Mouse (Mus musculus) limb, embryonic 14.5 days (tissue): ENCODE data around the gene Slc10a6. TPM values are rescaled to one million over a fixed set of nuclear protein-coding genes. Genes with fewer than 3 reads are reported as not detected.
A peak's percentile ranks its signal among the peaks of the same experiment; 100 is the strongest.

Source experiments
- ATAC-seq: fragments of 200-750 bp; cut with Nextera tagmentation; 2 replicates; pipeline ENCODE4 v1.8.0; 2017; ENCODE audit warnings: low read depth, moderate number of reproducible peaks, moderate TSS enrichment; ENCODE audit not compliant: low FRiP score
- DNase-seq: peaks from one replicate; pipeline ENCODE4 v3.0.0-alpha.2; 2015; ENCODE audit warnings: low spot score
- H3K27ac ChIP-seq: fragments of 300-500 bp; sonication (generic); replicated peaks from 2 replicates; pipeline ENCODE4 v1.5.1; 2014; ENCODE audit warnings: low read depth, mild to moderate bottlenecking, low read length, moderate library complexity, mixed read lengths
- H3K27me3 ChIP-seq: fragments of 300-500 bp; sonication (generic); 2 replicates; pipeline ENCODE4 v1.6.1; 2014; ENCODE audit warnings: low read length, mixed read lengths; ENCODE audit not compliant: control insufficient read depth, insufficient read depth
- H3K36me3 ChIP-seq: fragments of 300-500 bp; sonication (generic); 2 replicates; pipeline ENCODE4 v1.6.1; 2014; ENCODE audit warnings: mild to moderate bottlenecking, low read length, moderate library complexity, mixed read lengths; ENCODE audit not compliant: control insufficient read depth, insufficient read depth
- H3K4me1 ChIP-seq: fragments of 300-500 bp; sonication (generic); 2 replicates; pipeline ENCODE4 v1.6.1; 2014; ENCODE audit warnings: antibody characterized with exemption, low read length, mixed read lengths; ENCODE audit not compliant: control insufficient read depth, insufficient read depth
- H3K4me2 ChIP-seq: fragments of 300-500 bp; sonication (generic); replicated peaks from 2 replicates; pipeline ENCODE4 v1.6.1; 2014; ENCODE audit warnings: low read depth, mild to moderate bottlenecking, low read length, moderate library complexity; ENCODE audit not compliant: severe bottlenecking
- H3K4me3 ChIP-seq: fragments of 300-500 bp; sonication (generic); replicated peaks from 2 replicates; pipeline ENCODE4 v1.5.1; 2014; ENCODE audit warnings: low read length
- H3K9ac ChIP-seq: fragments of 300-500 bp; sonication (generic); 2 replicates; pipeline ENCODE4 v1.6.1; 2014; ENCODE audit warnings: mild to moderate bottlenecking, low read depth, low read length, moderate library complexity; ENCODE audit not compliant: severe bottlenecking
- H3K9me3 ChIP-seq: fragments of 300-500 bp; sonication (generic); 2 replicates; pipeline ENCODE4 v1.6.1; 2016; ENCODE audit warnings: low read length; ENCODE audit not compliant: control insufficient read depth
- POLR2A ChIP-seq: fragments of 200-500 bp; IDR thresholded peaks from 2 replicates; pipeline ENCODE4 v1.8.0; 2012; ENCODE audit warnings: inconsistent platforms, mild to moderate bottlenecking, moderate library complexity, borderline replicate concordance; ENCODE audit not compliant: insufficient read depth, insufficient read length; ENCODE audit errors: extremely low read depth
- WGBS: fragments of 180-500 bp; shearing (Covaris S2); extraction: QIAGEN DNeasy Blood & Tissue Kit; methylation state at CpG from one replicate; pipeline ENCODE4 v1.1.7; 2014; 5-methylcytosine and 5-hydroxymethylcytosine counted together
- polyA plus RNA-seq, 2 experiments: library from polyadenylated mRNA; depleted of rRNA in 1 of 2; stranded (reverse) in 1 of 2; unstranded in 1 of 2; fragments of >200 nt; fragmentation: Nextera tagmentation in 1 of 2; extraction: Ambion mirVana in 1 of 2; gene quantifications; 2 replicates each; pipeline versions ENCODE4 v1.2.1 to v1.2.3; 2012 to 2014

The Slc10a6 gene
- polyA plus RNA-seq, 2 experiments, result 0.47 to 0.89 TPM

DNA sequence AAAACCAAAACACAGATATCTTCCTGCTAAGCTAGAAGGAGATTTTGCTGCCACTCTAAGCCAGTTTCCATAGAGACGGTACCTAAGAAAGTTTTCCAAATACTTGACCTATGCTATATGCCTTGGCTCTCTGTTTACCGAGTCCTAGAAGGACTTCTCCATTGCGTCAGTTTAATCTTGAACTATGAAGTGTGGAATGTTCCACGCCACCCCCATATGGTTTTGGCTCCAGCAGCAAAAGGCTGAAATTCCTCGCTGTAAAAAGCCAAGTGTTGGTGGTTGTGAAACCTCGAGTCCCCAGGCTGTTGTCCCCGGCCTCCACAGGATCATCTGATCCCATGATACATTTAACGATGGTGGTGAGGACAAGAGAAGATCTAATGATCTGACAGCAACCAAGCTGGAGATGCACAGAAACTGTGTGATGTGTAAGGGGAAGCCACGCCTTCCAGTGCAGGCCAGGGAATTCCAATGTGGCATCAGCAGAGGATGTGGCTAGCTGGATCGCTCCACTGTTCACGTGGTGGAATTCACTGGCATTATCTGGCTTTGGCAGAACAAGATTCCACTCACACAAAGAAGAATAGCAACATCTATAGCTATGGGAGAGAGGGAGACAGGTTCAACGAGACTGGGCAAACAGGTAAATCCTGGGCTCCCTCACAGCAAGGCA is 8.8 kb downstream of the Slc10a6 start:
- Histone ChIP-seq H3K36me3 (no peaks in the 10 kb centered on the region), H3K4me2 (no peak overlapping the region), H3K9me3 (no peaks in the 10 kb centered on the region), H3K9ac (no peak overlapping the region), H3K27ac (0 out of 2 replicates have a peak overlapping the region, but pooled peaks have one; percentile 55), H3K4me1 (peaks cover 6% of the 10 kb centered on the region), H3K4me3 (no peak overlapping the region), H3K27me3 (no peaks in the 10 kb centered on the region)
- no peak for ATAC-seq
- DNase-seq, result peak; percentile 56
- no peak for TF ChIP-seq POLR2A
- WGBS, result 52% methylated on average over 12 of the region's 12 CpGs

DNA sequence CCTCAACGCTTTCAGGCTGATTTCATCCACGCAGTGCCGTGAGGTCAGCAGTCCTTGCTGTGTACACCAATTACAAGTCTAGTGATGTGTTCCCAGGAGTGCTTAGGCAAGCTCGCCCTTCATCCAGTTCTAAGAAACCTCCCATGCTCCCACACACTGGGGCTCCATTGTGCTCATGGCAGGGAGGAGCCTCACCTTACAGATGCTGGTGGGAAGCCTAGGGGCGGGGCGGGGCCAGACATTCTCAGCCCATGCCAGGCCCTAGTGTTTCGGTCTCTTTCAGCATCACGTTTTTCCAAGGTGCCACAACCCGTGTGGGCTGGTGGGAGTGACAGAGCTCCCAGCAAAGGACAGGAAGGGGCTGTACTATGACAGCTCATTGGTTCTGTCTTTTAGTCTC is 12.0 kb downstream of the Slc10a6 start:
- Histone ChIP-seq H3K27me3 (no peaks in the 10 kb centered on the region), H3K9me3 (no peaks in the 10 kb centered on the region), H3K4me3 (no peak overlapping the region), H3K4me2 (no peak overlapping the region), H3K4me1 (peaks cover 6% of the 10 kb centered on the region), H3K36me3 (no peaks in the 10 kb centered on the region), H3K9ac (no peak overlapping the region), H3K27ac (no peak overlapping the region)
- no peak for ATAC-seq
- no peak for DNase-seq
- no peak for TF ChIP-seq POLR2A
- WGBS, result 69% methylated on average over 9 of the region's 9 CpGs

DNA sequence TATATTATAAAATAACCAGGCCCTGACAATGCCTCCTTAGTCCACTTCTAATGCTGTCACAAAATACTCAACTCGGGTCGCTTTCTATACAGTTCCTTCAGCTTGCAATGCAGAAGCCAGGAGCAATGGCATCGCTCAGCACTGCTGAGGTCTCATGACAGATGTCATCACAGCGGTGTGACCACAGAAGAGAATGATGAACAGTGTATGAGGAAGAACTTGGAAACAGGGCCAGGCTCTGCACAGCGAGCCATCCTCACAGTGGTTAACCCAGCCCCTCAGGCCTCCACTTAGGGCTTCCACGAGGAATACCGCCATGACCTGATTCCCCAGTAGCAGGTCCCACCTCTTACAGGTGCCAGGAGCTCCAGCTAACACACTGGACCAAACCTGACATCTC is 14.8 kb downstream of the Slc10a6 start:
- Histone ChIP-seq H3K27me3 (no peaks in the 10 kb centered on the region), H3K4me3 (no peak overlapping the region), H3K27ac (no peak overlapping the region), H3K9ac (no peak overlapping the region), H3K4me2 (no peak overlapping the region), H3K4me1 (no peaks in the 10 kb centered on the region), H3K36me3 (no peaks in the 10 kb centered on the region), H3K9me3 (no peaks in the 10 kb centered on the region)
- ATAC-seq (no peak), DNase-seq (no peak)
- WGBS, result 84% methylated on average over 7 of the region's 7 CpGs
- TF ChIP-seq POLR2A, result no peak

DNA sequence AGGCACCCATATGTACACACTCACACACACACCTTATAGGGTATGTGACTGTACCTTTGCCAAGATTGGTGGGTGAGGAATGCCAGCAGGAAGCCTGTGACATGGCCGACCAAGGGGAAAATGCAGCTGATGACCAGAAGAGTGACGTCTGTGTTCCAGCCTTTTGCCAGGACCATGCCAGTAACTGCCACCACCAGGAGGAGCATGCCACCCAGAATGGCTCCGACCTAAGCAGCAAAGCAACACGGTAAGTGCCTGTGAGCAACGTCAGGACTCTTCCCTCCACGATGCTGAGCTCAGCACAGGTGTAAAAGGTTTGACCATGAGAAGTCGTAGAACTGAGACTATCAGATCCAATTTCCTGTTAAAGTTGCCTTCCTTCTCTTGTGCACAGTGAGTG is 16.9 kb downstream of the Slc10a6 start:
- H3K9me3 ChIP-seq, result no peaks in the 10 kb centered on the region
- DNase-seq (no peak), ATAC-seq (no peak)
- H3K4me2 ChIP-seq, result no peak overlapping the region
- no peak overlapping the region for H3K4me3 ChIP-seq
- H3K27me3 ChIP-seq, result no peaks in the 10 kb centered on the region
- no peaks in the 10 kb centered on the region for H3K36me3 ChIP-seq
- H3K9ac ChIP-seq, result no peak overlapping the region
- no peaks in the 10 kb centered on the region for H3K4me1 ChIP-seq
- no peak overlapping the region for H3K27ac ChIP-seq
- no peak for TF ChIP-seq POLR2A
- WGBS, result 82% methylated on average over 7 of the region's 7 CpGs

GRCm38 (mm10) chr5:103610856-103611472 is 18.2 kb downstream of the Slc10a6 start:
- no peaks in the 10 kb centered on the region for H3K9me3 ChIP-seq
- H3K27ac ChIP-seq, result no peak overlapping the region
- no peak for DNase-seq
- no peak overlapping the region for H3K9ac ChIP-seq
- TF ChIP-seq POLR2A, result no peak
- H3K4me2 ChIP-seq, result no peak overlapping the region
- no peaks in the 10 kb centered on the region for H3K27me3 ChIP-seq
- H3K4me1 ChIP-seq, result no peaks in the 10 kb centered on the region
- 89% methylated on average over 10 of the region's 10 CpGs for WGBS
- no peaks in the 10 kb centered on the region for H3K36me3 ChIP-seq
- H3K4me3 ChIP-seq, result no peak overlapping the region
- no peak for ATAC-seq
